Mouse (Mus musculus): ENCODE results near the gene Efna3. TPM values are rescaled to one million over a fixed set of nuclear protein-coding genes. Genes with fewer than 3 reads are reported as not detected.

The Efna3 gene
- total RNA-seq, 2 experiments from 2014 or later: not detected

- DNase-seq (ENCODE audit: low spot score): no peak
These were observed 38.5 kb downstream of the Efna3 start for GRCm38 (mm10) chr3:89284261-89284660.

- DNase-seq (ENCODE audit: low spot score): no peak
These were observed 40.5 kb downstream of the Efna3 start for GRCm38 (mm10) chr3:89282291-89282643.

GRCm38 (mm10) chr3:89281579-89282290 is 41.0 kb downstream of the Efna3 start:
- peak; percentile 85 for DNase-seq (ENCODE audit: low spot score)

- no peak for DNase-seq (ENCODE audit: low spot score)
These were observed 41.9 kb downstream of the Efna3 start, which contains the start of gene Efna1 for GRCm38 (mm10) chr3:89280606-89281511. Gene Efna1, minus strand, starts transcription at chr3:89281142.

- no peak for DNase-seq (ENCODE audit: low spot score)
These were observed 42.6 kb downstream of the Efna3 start for GRCm38 (mm10) chr3:89280050-89280605.

GRCm38 (mm10) chr3:89279153-89279890 is 43.4 kb downstream of the Efna3 start:
- peak; percentile 86 for DNase-seq (ENCODE audit: low spot score)

GRCm38 (mm10) chr3:89278643-89279042 is 44.1 kb downstream of the Efna3 start:
- no peak for DNase-seq (ENCODE audit: low spot score)

- no peak for DNase-seq (ENCODE audit: low spot score)
These were observed 44.7 kb downstream of the Efna3 start for GRCm38 (mm10) chr3:89278107-89278506.

- peak; percentile 70 for DNase-seq (ENCODE audit: low spot score)
These were observed 45.3 kb downstream of the Efna3 start for GRCm38 (mm10) chr3:89277281-89278021.

GRCm38 (mm10) chr3:89276061-89276460 is 46.7 kb downstream of the Efna3 start:
- no peak for DNase-seq (ENCODE audit: low spot score)

- no peak for DNase-seq (ENCODE audit: low spot score)
These were observed 51.0 kb downstream of the Efna3 start for GRCm38 (mm10) chr3:89271760-89272159.

GRCm38 (mm10) chr3:89270891-89271290 is 51.9 kb downstream of the Efna3 start:
- peak; percentile 49 for DNase-seq (ENCODE audit: low spot score)

GRCm38 (mm10) chr3:89270051-89270755 is 52.6 kb downstream of the Efna3 start, which contains the start of gene Slc50a1:
Gene Slc50a1, minus strand, starts transcription at chr3:89270570.
- peak; percentile 90 for DNase-seq (ENCODE audit: low spot score)

GRCm38 (mm10) chr3:89268916-89269315 is 53.8 kb downstream of the Efna3 start:
- DNase-seq (ENCODE audit: low spot score): no peak

- peak; percentile 78 for DNase-seq (ENCODE audit: low spot score)
These were observed 56.3 kb downstream of the Efna3 start for GRCm38 (mm10) chr3:89266439-89266893.

Other genes with a start within 250 kb of the Efna3 start
- gene Rusc1, start 229.7 kb downstream of the Efna3 start, total RNA-seq (2021): 10 to 100 TPM; 15.4 to 20.2 TPM
- gene Gm43738, start 221.9 kb downstream of the Efna3 start, total RNA-seq (2021): not detected
- 10 to 100 TPM; 27.2 to 27.8 TPM for gene Fdps, start 221.0 kb downstream of the Efna3 start, total RNA-seq (2021)
- gene Pklr, start 186.8 kb downstream of the Efna3 start, total RNA-seq (2021): not detected
- gene Hcn3, start 162.8 kb downstream of the Efna3 start, total RNA-seq (2021): under 1 TPM; 0.14 to 0.26 TPM
- 10 to 100 TPM; 16.6 to 18.6 TPM for gene Clk2, start 158.2 kb downstream of the Efna3 start, total RNA-seq (2021)
- gene Scamp3, start 145.5 kb downstream of the Efna3 start, total RNA-seq (2021): 10 to 100 TPM; 37.8 to 38.4 TPM
- 10 to 100 TPM; 16.5 to 22.2 TPM for gene Fam189b, start 139.8 kb downstream of the Efna3 start, total RNA-seq (2021)
- 10 to 100 TPM; 15.5 to 17.8 TPM for gene Gba, start 120.0 kb downstream of the Efna3 start, total RNA-seq (2021)
- gene Thbs3, start 107.8 kb downstream of the Efna3 start, total RNA-seq (2021): 1 to 10 TPM; 3.6 to 9.2 TPM
- gene Mtx1, start 95.9 kb downstream of the Efna3 start, total RNA-seq (2021): 10 to 100 TPM; 45.4 to 46.7 TPM
- under 1 TPM; 0.18 to 0.40 TPM for gene Muc1, start 93.9 kb downstream of the Efna3 start, total RNA-seq (2021)
- gene Krtcap2, start 77.0 kb downstream of the Efna3 start, total RNA-seq (2021): 10 to 100 TPM; 70.2 to 74.5 TPM
- gene Trim46, start 76.7 kb downstream of the Efna3 start, total RNA-seq (2021): under 1 TPM; 0.14 to 0.31 TPM
- gene Dpm3, start 63.6 kb downstream of the Efna3 start, total RNA-seq (2021): 10 to 100 TPM; 22.6 to 24.3 TPM
- gene Slc50a1, start 52.4 kb downstream of the Efna3 start, total RNA-seq (2021): 1 to 10 TPM; 7.0 to 8.9 TPM
- gene Efna1, start 41.8 kb downstream of the Efna3 start, total RNA-seq (2021): 10 to 100 TPM in 1 of 2 experiments, 1 to 10 TPM in 1; 5.7 to 18.8 TPM
- not detected for gene Efna4, start 15.1 kb upstream of the Efna3 start, total RNA-seq (2021)
- gene Adam15, start 27.0 kb upstream of the Efna3 start, total RNA-seq (2021): 10 to 100 TPM; 16.9 to 26.1 TPM
- not detected for gene Dcst2, start 39.0 kb upstream of the Efna3 start, total RNA-seq (2021)
- gene Dcst1, start 42.3 kb upstream of the Efna3 start, total RNA-seq (2021): not detected
- gene Zbtb7b, start 71.8 kb upstream of the Efna3 start, total RNA-seq (2021): 10 to 100 TPM; 26.4 to 28.3 TPM
- gene Lenep, start 79.8 kb upstream of the Efna3 start, total RNA-seq (2021): under 1 TPM in 1 of 2 experiments, not detected in 1; 0.59 TPM
- gene Flad1, start 88.9 kb upstream of the Efna3 start, total RNA-seq (2021): 10 to 100 TPM; 45.2 to 51.6 TPM
- gene Cks1b, start 95.4 kb upstream of the Efna3 start, total RNA-seq (2021): 1 to 10 TPM; 2.2 to 2.7 TPM
- gene Shc1, start 95.5 kb upstream of the Efna3 start, total RNA-seq (2021): 10 to 100 TPM; 14.7 to 19.1 TPM
- gene Pygo2, start 107.2 kb upstream of the Efna3 start, total RNA-seq (2021): 10 to 100 TPM in 1 of 2 experiments, 1 to 10 TPM in 1; 7.8 to 11.6 TPM
- gene Pbxip1, start 113.7 kb upstream of the Efna3 start, total RNA-seq (2021): 100 to 1,000 TPM; 226 to 236 TPM
- gene Pmvk, start 131.6 kb upstream of the Efna3 start, total RNA-seq (2021): 1 to 10 TPM; 8.7 to 9.2 TPM
- gene Kcnn3, start 197.2 kb upstream of the Efna3 start, total RNA-seq (2021): 1 to 10 TPM; 4.2 to 4.4 TPM